Mouse (Mus musculus) hindbrain, postnatal 0 days (tissue): ENCODE data around the gene Kcnn3. TPM values are rescaled to one million over a fixed set of nuclear protein-coding genes. Genes with fewer than 3 reads are reported as not detected.

Source experiments
- ATAC-seq: fragments of 200-750 bp; cut with Nextera tagmentation; 2 replicates; pipeline ENCODE4 v1.8.0; 2017; ENCODE audit warnings: mild to moderate bottlenecking, moderate TSS enrichment, moderate library complexity
- DNase-seq: peaks from one replicate; pipeline ENCODE4 v3.0.0-alpha.2; 2015; ENCODE audit warnings: low spot score
- H3K27ac ChIP-seq: fragments of 300-500 bp; sonication (generic); 2 replicates; pipeline ENCODE4 v1.5.1; 2014; ENCODE audit warnings: mild to moderate bottlenecking
- H3K27me3 ChIP-seq: fragments of 300-500 bp; sonication (generic); 2 replicates; pipeline ENCODE4 v1.6.1; 2014; ENCODE audit warnings: low read length, mixed read lengths; ENCODE audit not compliant: insufficient read depth
- H3K36me3 ChIP-seq: fragments of 300-500 bp; sonication (generic); 2 replicates; pipeline ENCODE4 v1.6.1; 2014; ENCODE audit warnings: low read length, mixed read lengths; ENCODE audit not compliant: insufficient read depth
- H3K4me1 ChIP-seq: fragments of 300-500 bp; sonication (generic); 2 replicates; pipeline ENCODE4 v1.6.1; 2014; ENCODE audit warnings: antibody characterized with exemption, low read length, mixed read lengths; ENCODE audit not compliant: insufficient read depth
- H3K4me2 ChIP-seq: fragments of 300-500 bp; sonication (generic); 2 replicates; pipeline ENCODE4 v1.6.1; 2014; ENCODE audit warnings: low read depth, mild to moderate bottlenecking, low read length, moderate library complexity, mixed read lengths
- H3K4me3 ChIP-seq: fragments of 300-500 bp; sonication (generic); 2 replicates; pipeline ENCODE4 v1.5.1; 2014; ENCODE audit warnings: low read length
- H3K9ac ChIP-seq: fragments of 300-500 bp; sonication (generic); replicated peaks from 2 replicates; pipeline ENCODE4 v1.6.1; 2014; ENCODE audit warnings: mild to moderate bottlenecking, low read length, moderate library complexity, mixed read lengths
- H3K9me3 ChIP-seq: fragments of 300-500 bp; sonication (generic); 2 replicates; pipeline ENCODE4 v1.6.1; 2016; ENCODE audit warnings: low read length, mixed read lengths
- CTCF ChIP-seq: IDR thresholded peaks from 2 replicates; pipeline ENCODE4 v1.5.1; 2016; ENCODE audit warnings: antibody characterized with exemption, control low read depth, low read depth
- WGBS: fragments of 180-500 bp; shearing (Covaris S2); extraction: QIAGEN DNeasy Blood & Tissue Kit; methylation state at CpG from one replicate; pipeline ENCODE4 v1.1.7; 2014; 5-methylcytosine and 5-hydroxymethylcytosine counted together
- polyA plus RNA-seq: library from polyadenylated mRNA; unstranded; fragments of >200 nt; fragmentation: Nextera tagmentation; extraction: Ambion mirVana; gene quantifications from 2 replicates; pipeline ENCODE4 v1.2.1, GENCODE M21; 2015
- total RNA-seq: library from RNA; depleted of rRNA; stranded (reverse); fragments of >200 nt; gene quantifications from 2 replicates; pipeline ENCODE4 v1.2.3, GENCODE M21; 2014

Kcnn3 gene
- total and polyA plus RNA-seq, 2 experiments from 2014 or later = 7.4 to 27.3 TPM

GRCm38 (mm10) chr3:89546951-89547350 lies 27.0 kb downstream of the Kcnn3 start:
- TF ChIP-seq CTCF = no peak
- Histone ChIP-seq H3K27me3 (no peaks in the 10 kb centered on the region), H3K36me3 (no peaks in the 10 kb centered on the region), H3K27ac (peak overlapping the region; percentile 8; the same call in 1 of the 2 replicates), H3K9me3 (no peaks in the 10 kb centered on the region), H3K9ac (no peak overlapping the region), H3K4me2 (no peak overlapping the region), H3K4me3 (no peak overlapping the region), H3K4me1 (no peaks in the 10 kb centered on the region)
- peak; percentile 48 for DNase-seq
- peak; percentile 39 for ATAC-seq
- WGBS = 43% methylated on average over 5 of the region's 5 CpGs

- no peaks in the 10 kb centered on the region for H3K27me3 ChIP-seq
- H3K9ac ChIP-seq = no peak overlapping the region
- DNase-seq (no peak), ATAC-seq (no peak)
- no peaks in the 10 kb centered on the region for H3K4me1 ChIP-seq
- no peaks in the 10 kb centered on the region for H3K9me3 ChIP-seq
- H3K36me3 ChIP-seq = no peaks in the 10 kb centered on the region
- H3K4me3 ChIP-seq = no peak overlapping the region
- 73% methylated on average over 2 of the region's 2 CpGs for WGBS
- H3K27ac ChIP-seq = no peak overlapping the region
- H3K4me2 ChIP-seq = no peak overlapping the region
- TF ChIP-seq CTCF = no peak
Measured at GRCm38 (mm10) chr3:89548805-89549204, 28.8 kb downstream of the Kcnn3 start.

DNA sequence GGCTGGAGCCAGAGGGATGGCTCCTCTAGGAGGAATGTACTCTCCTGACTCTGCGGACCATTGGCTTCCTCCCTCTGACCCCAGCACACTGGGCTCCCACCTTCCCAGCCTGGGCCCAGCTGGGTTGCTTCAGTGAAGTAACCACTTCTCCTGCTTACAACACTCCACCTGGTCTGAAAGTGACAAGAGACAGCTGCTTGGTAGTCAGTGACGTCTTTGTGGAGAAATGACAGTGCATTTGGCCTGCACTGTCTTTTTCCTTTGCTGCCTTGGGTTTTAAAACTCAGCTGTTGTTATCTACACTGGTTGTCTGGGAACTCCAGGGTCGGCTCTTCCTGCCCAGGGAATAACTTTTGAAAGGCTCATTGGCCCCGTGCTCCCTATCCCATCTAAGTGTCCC lies 29.5 kb downstream of the Kcnn3 start:
- Histone ChIP-seq H3K4me1 (no peaks in the 10 kb centered on the region), H3K27me3 (no peaks in the 10 kb centered on the region), H3K9me3 (no peaks in the 10 kb centered on the region), H3K4me3 (no peak overlapping the region), H3K4me2 (no peak overlapping the region), H3K9ac (no peak overlapping the region), H3K27ac (no peak overlapping the region), H3K36me3 (no peaks in the 10 kb centered on the region)
- TF ChIP-seq CTCF = no peak
- no peak for DNase-seq
- WGBS = 47% methylated on average over 4 of the region's 4 CpGs
- no peak for ATAC-seq

- peak overlapping the region; percentile 26; the same call in 1 of the 2 replicates for H3K27ac ChIP-seq
- DNase-seq (peak; percentile 40), ATAC-seq (peak; percentile 55; the same call in 1 of the 2 replicates)
- H3K4me3 ChIP-seq = no peak overlapping the region
- H3K36me3 ChIP-seq = no peaks in the 10 kb centered on the region
- no peak overlapping the region for H3K4me2 ChIP-seq
- WGBS = 47% methylated on average over 2 of the region's 2 CpGs
- no peak overlapping the region for H3K9ac ChIP-seq
- no peaks in the 10 kb centered on the region for H3K27me3 ChIP-seq
- no peaks in the 10 kb centered on the region for H3K4me1 ChIP-seq
- TF ChIP-seq CTCF = no peak
- no peaks in the 10 kb centered on the region for H3K9me3 ChIP-seq
Measured at GRCm38 (mm10) chr3:89551880-89552279, 31.9 kb downstream of the Kcnn3 start.

DNA sequence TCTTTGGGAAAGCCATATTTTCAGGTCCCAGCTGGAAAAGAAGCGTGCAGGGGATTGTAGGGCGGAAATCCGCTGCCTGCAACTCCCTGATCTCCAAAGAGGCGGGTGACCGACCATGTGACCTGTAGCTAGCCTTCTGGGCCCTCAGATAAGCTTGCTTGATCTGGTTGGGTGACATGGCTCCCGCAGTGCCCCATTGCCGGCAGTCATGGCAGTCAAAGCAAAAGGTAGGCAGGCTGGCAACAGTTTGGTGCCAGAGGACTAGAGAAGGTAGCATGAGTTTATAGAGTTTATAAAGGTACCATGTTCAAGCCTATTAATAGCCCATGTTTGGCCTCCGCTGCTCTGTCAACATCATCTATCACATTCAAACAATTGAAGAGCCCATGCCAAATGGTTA lies 33.5 kb downstream of the Kcnn3 start:
- TF ChIP-seq CTCF = no peak
- Histone ChIP-seq H3K4me3 (no peak overlapping the region), H3K36me3 (no peaks in the 10 kb centered on the region), H3K27me3 (no peaks in the 10 kb centered on the region), H3K9ac (no peak overlapping the region), H3K4me1 (no peaks in the 10 kb centered on the region), H3K27ac (no peak overlapping the region), H3K4me2 (no peak overlapping the region), H3K9me3 (no peaks in the 10 kb centered on the region)
- no peak for DNase-seq
- no peak for ATAC-seq
- WGBS = 85% methylated on average over 8 of the region's 8 CpGs

- Histone ChIP-seq H3K9ac (no peak overlapping the region), H3K4me2 (no peak overlapping the region), H3K4me3 (no peak overlapping the region), H3K4me1 (0 out of 2 replicates have a peak, but pooled peaks cover 4% of the 10 kb centered on the region), H3K36me3 (no peaks in the 10 kb centered on the region), H3K9me3 (no peaks in the 10 kb centered on the region), H3K27ac (no peak overlapping the region), H3K27me3 (no peaks in the 10 kb centered on the region)
- DNase-seq = no peak
- 75% methylated on average over 4 of the region's 4 CpGs for WGBS
- no peak for ATAC-seq
- no peak for TF ChIP-seq CTCF
Measured at GRCm38 (mm10) chr3:89553946-89554345, 34.0 kb downstream of the Kcnn3 start.

DNA sequence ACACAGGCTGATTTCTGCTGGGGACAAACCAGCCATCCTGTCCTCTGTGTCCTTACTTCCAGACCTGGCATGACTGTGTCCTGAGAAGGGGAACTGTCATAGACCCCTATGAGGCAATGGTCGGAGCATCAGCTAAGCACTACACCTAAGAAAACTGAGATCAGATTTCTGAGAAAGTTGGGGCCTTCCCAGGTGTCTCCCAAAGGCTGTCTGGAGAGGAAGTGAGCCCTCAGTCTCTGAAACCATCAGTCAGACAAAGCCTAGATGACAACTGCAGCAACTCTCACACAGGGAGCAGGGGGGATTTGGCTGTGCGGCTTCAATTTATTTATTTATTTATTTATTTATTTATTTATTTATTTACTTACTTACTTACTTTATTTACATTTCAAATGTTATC lies 34.6 kb downstream of the Kcnn3 start:
- Histone ChIP-seq H3K36me3 (no peaks in the 10 kb centered on the region), H3K4me2 (no peak overlapping the region), H3K9ac (no peak overlapping the region), H3K27ac (no peak overlapping the region), H3K4me1 (0 out of 2 replicates have a peak, but pooled peaks cover 4% of the 10 kb centered on the region), H3K27me3 (no peaks in the 10 kb centered on the region), H3K4me3 (no peak overlapping the region), H3K9me3 (no peaks in the 10 kb centered on the region)
- DNase-seq (no peak), ATAC-seq (no peak)
- 93% methylated on average over 2 of the region's 2 CpGs for WGBS
- no peak for TF ChIP-seq CTCF
